Mouse (Mus musculus) kidney, adult 2 months (tissue): ENCODE results near the gene Dusp19.

Source experiments
- CTCF ChIP-seq: fragments of 200-500 bp; conservative IDR thresholded peaks from 2 replicates; pipeline ENCODE4 v1.5.1; 2011; ENCODE audit warnings: low read depth, mild to moderate bottlenecking, control low read depth, low read length, moderate library complexity, mixed read lengths; ENCODE audit not compliant: insufficient read depth, insufficient read length
- POLR2A ChIP-seq: fragments of 200-500 bp; IDR thresholded peaks from one replicate; pipeline ENCODE4 v1.6.1; 2011; ENCODE audit warnings: low read depth, low read length, control low read depth

- TF ChIP-seq POLR2A, result no peak
- no peak for TF ChIP-seq CTCF
Measured at GRCm38 (mm10) chr2:80600611-80601010, 16.2 kb upstream of the Dusp19 start.
